In genomic region chr13:63917776-63918621, GRCm38 (mm10) we compare ENCODE assay signal across 7 mouse cellular contexts.
DNase-seq lines count a peak whose midpoint lies in the region; ATAC-seq and TF ChIP-seq lines count a peak whose summit lies in the region.

No protein-coding gene starts in this region.

- intact Hi-C loops in left cerebral cortex, postnatal 4 days (cut with DNase I), result loop anchor here (10.0 kb wide), 1 partner anchor 353 kb away; no protein-coding TSS in a partner anchor

- ATAC-seq in forebrain, embryonic 11.5 days (replicated peaks; ENCODE audit: low FRiP score), result peak; percentile 81
- ATAC-seq in intestine, postnatal 0 days, result no peak

- peak overlapping the region; percentile 34 for H3K4me2 ChIP-seq in forebrain, embryonic 11.5 days (ENCODE audit: low read depth, low read length, severe bottlenecking)
- peak overlapping the region; percentile 17; the same call in 1 of the 2 replicates for H3K4me2 ChIP-seq in intestine, postnatal 0 days (replicated peaks; ENCODE audit: low read depth)

- 12% methylated on average over 11 of the region's 11 CpGs for WGBS in forebrain, embryonic 11.5 days
- 33% methylated on average over 11 of the region's 11 CpGs for WGBS in intestine, postnatal 0 days

- no peak for TF ChIP-seq CTCF in intestine, postnatal 0 days (IDR thresholded peaks at IDR 0.05; ENCODE audit: low read depth)

- H3K9me3 ChIP-seq in forebrain, embryonic 11.5 days (ENCODE audit: control insufficient read depth, low read length), result no peaks in the 10 kb centered on the region; the same call in 1 of the 2 replicates
- no peaks in the 10 kb centered on the region for H3K9me3 ChIP-seq in intestine, postnatal 0 days (ENCODE audit: control insufficient read depth)

- H3K9ac ChIP-seq in forebrain, embryonic 11.5 days (ENCODE audit: low read length), result peak overlapping the region; percentile 37; the same call in 1 of the 2 replicates
- no peak overlapping the region for H3K9ac ChIP-seq in intestine, postnatal 0 days (ENCODE audit: low read depth, low read length)

- H3K27me3 ChIP-seq in forebrain, embryonic 11.5 days (ENCODE audit: control insufficient read depth, insufficient read depth, low read length), result 0 out of 2 replicates have a peak, but pooled peaks cover 2% of the 10 kb centered on the region
- no peaks in the 10 kb centered on the region for H3K27me3 ChIP-seq in intestine, postnatal 0 days (replicated peaks; ENCODE audit: control insufficient read depth, insufficient read depth, low read length)

- no peak overlapping the region for H3K4me3 ChIP-seq in forebrain, embryonic 11.5 days (ENCODE audit: low read depth, low read length)
- H3K4me3 ChIP-seq in intestine, postnatal 0 days (ENCODE audit: low read depth, low read length), result no peak overlapping the region

- peaks cover 14% of the 10 kb centered on the region for H3K4me1 ChIP-seq in forebrain, embryonic 11.5 days (replicated peaks; ENCODE audit: control insufficient read depth, insufficient read depth, low read length)
- 0 out of 2 replicates have a peak, but pooled peaks cover 5% of the 10 kb centered on the region for H3K4me1 ChIP-seq in intestine, postnatal 0 days (replicated peaks; ENCODE audit: control insufficient read depth, insufficient read depth, low read length)

- peak overlapping the region; percentile 25; the same call in 1 of the 2 replicates for H3K27ac ChIP-seq in forebrain, embryonic 11.5 days (ENCODE audit: low read depth, low read length)
- H3K27ac ChIP-seq in intestine, postnatal 0 days (ENCODE audit: low read depth, low read length), result peak overlapping the region; percentile 62; the same call in 1 of the 2 replicates

- no peaks in the 10 kb centered on the region for H3K36me3 ChIP-seq in forebrain, embryonic 11.5 days (ENCODE audit: control insufficient read depth, insufficient read depth, low read length)
- no peaks in the 10 kb centered on the region for H3K36me3 ChIP-seq in intestine, postnatal 0 days (ENCODE audit: control insufficient read depth, insufficient read depth)

- peak; percentile 60 for DNase-seq in MN1 (ENCODE audit: low spot score)
- DNase-seq in brain, adult 2 months (ENCODE audit: low read depth, low spot score), result peak; percentile 71
- DNase-seq in forebrain, embryonic 11.5 days (ENCODE audit: low spot score), result peak; percentile 64
- peak; percentile 69 for DNase-seq in left cerebral cortex, postnatal 4 days
- peak; percentile 48 for DNase-seq in neural tube, embryonic 10.5 days (ENCODE audit: extremely low spot score, low spot score)
- no peak for DNase-seq in natural killer cell, adult 2 months (ENCODE audit: low spot score in 2 of 2)

Comparison
In these comparisons a context has a peak if more than half of its experiments do, and no peak if none do; other contexts are left out.
1. DNase-seq: peak in MN1 (single experiment), brain, adult 2 months (single experiment), forebrain, embryonic 11.5 days (single experiment), left cerebral cortex, postnatal 4 days (single experiment) and neural tube, embryonic 10.5 days (single experiment); none in natural killer cell, adult 2 months (0 of 2).